Mouse (Mus musculus): ENCODE results near the gene Orai3. TPM values are rescaled to one million over a fixed set of nuclear protein-coding genes. Genes with fewer than 3 reads are reported as not detected.
A peak's percentile ranks its signal among the peaks of the same experiment; 100 is the strongest.

Gene Orai3
- polyA plus RNA-seq, 1 experiment from 2014 or later: 19.2 TPM

GRCm38 (mm10) chr7:127759716-127760115 is 9.9 kb upstream of the Orai3 start:
- WGBS (ENCODE audit: insufficient replicate concordance): 31% methylated on average over 6 of the region's 6 CpGs
- DNase-seq (no peak), ATAC-seq (no peak)
- Histone ChIP-seq H3K4me2 (ENCODE audit: low read depth, low read length) (0 out of 2 replicates have a peak overlapping the region, but pooled peaks have one; percentile 9), H3K27ac (ENCODE audit: low read depth) (no peak overlapping the region), H3K27me3 (ENCODE audit: insufficient read depth, low read length) (no peaks in the 10 kb centered on the region), H3K4me1 (ENCODE audit: insufficient read depth) (no peaks in the 10 kb centered on the region), H3K9me3 (ENCODE audit: low read length) (no peaks in the 10 kb centered on the region), H3K36me3 (replicated peaks; ENCODE audit: insufficient read depth, low read length) (peaks cover 8% of the 10 kb centered on the region; the same call in 1 of the 2 replicates), H3K4me3 (ENCODE audit: low read depth, low read length) (no peak overlapping the region), H3K9ac (replicated peaks) (no peak overlapping the region)
- TF ChIP-seq CTCF (IDR thresholded peaks at IDR 0.05; ENCODE audit: low read depth): no peak
- no peak for TF ChIP-seq EP300 (IDR thresholded peaks at IDR 0.05; ENCODE audit: low read depth)

- Histone ChIP-seq H3K4me2 (ENCODE audit: low read depth, low read length) (no peak overlapping the region), H3K36me3 (replicated peaks; ENCODE audit: insufficient read depth, low read length) (0 out of 2 replicates have a peak, but pooled peaks cover 4% of the 10 kb centered on the region), H3K27me3 (ENCODE audit: insufficient read depth, low read length) (no peaks in the 10 kb centered on the region), H3K27ac (ENCODE audit: low read depth) (no peak overlapping the region), H3K9me3 (ENCODE audit: low read length) (no peaks in the 10 kb centered on the region), H3K9ac (replicated peaks) (no peak overlapping the region), H3K4me3 (ENCODE audit: low read depth, low read length) (no peak overlapping the region), H3K4me1 (ENCODE audit: insufficient read depth) (no peaks in the 10 kb centered on the region)
- ATAC-seq (no peak), DNase-seq (no peak)
- 85% methylated on average over 3 of the region's 3 CpGs for WGBS (ENCODE audit: insufficient replicate concordance)
- TF ChIP-seq CTCF (IDR thresholded peaks at IDR 0.05; ENCODE audit: low read depth) (no peak), EP300 (IDR thresholded peaks at IDR 0.05; ENCODE audit: low read depth) (no peak)
These were observed 9.1 kb upstream of the Orai3 start for GRCm38 (mm10) chr7:127760478-127760877.

- Histone ChIP-seq H3K36me3 (replicated peaks; ENCODE audit: insufficient read depth, low read length) (0 out of 2 replicates have a peak, but pooled peaks cover 4% of the 10 kb centered on the region), H3K4me3 (ENCODE audit: low read depth, low read length) (no peak overlapping the region), H3K9ac (replicated peaks) (no peak overlapping the region), H3K4me2 (ENCODE audit: low read depth, low read length) (no peak overlapping the region), H3K4me1 (ENCODE audit: insufficient read depth) (0 out of 2 replicates have a peak, but pooled peaks cover 3% of the 10 kb centered on the region), H3K27ac (ENCODE audit: low read depth) (no peak overlapping the region), H3K9me3 (ENCODE audit: low read length) (no peaks in the 10 kb centered on the region), H3K27me3 (ENCODE audit: insufficient read depth, low read length) (no peaks in the 10 kb centered on the region)
- peak; percentile 67 for ATAC-seq
- WGBS (ENCODE audit: insufficient replicate concordance): 18% methylated on average over 7 of the region's 7 CpGs
- DNase-seq: peak; percentile 82
- TF ChIP-seq EP300 (IDR thresholded peaks at IDR 0.05; ENCODE audit: low read depth) (no peak), CTCF (IDR thresholded peaks at IDR 0.05; ENCODE audit: low read depth) (peak; percentile 99)
These were observed 8.6 kb upstream of the Orai3 start for GRCm38 (mm10) chr7:127761026-127761425.

- Histone ChIP-seq H3K4me2 (ENCODE audit: low read depth, low read length) (no peak overlapping the region), H3K9ac (replicated peaks) (no peak overlapping the region), H3K4me3 (ENCODE audit: low read depth, low read length) (no peak overlapping the region), H3K9me3 (ENCODE audit: low read length) (no peaks in the 10 kb centered on the region), H3K27ac (ENCODE audit: low read depth) (no peak overlapping the region), H3K4me1 (ENCODE audit: insufficient read depth) (peaks cover 13% of the 10 kb centered on the region), H3K27me3 (ENCODE audit: insufficient read depth, low read length) (no peaks in the 10 kb centered on the region), H3K36me3 (replicated peaks; ENCODE audit: insufficient read depth, low read length) (0 out of 2 replicates have a peak, but pooled peaks cover 4% of the 10 kb centered on the region)
- ATAC-seq: no peak
- TF ChIP-seq EP300 (IDR thresholded peaks at IDR 0.05; ENCODE audit: low read depth) (no peak), CTCF (IDR thresholded peaks at IDR 0.05; ENCODE audit: low read depth) (no peak)
- no peak for DNase-seq
- 77% methylated on average over 4 of the region's 4 CpGs for WGBS (ENCODE audit: insufficient replicate concordance)
These were observed 6.0 kb upstream of the Orai3 start for GRCm38 (mm10) chr7:127763642-127764041.

- no peak for TF ChIP-seq EP300 (IDR thresholded peaks at IDR 0.05; ENCODE audit: low read depth)
- no peak for TF ChIP-seq CTCF (IDR thresholded peaks at IDR 0.05; ENCODE audit: low read depth)
- Histone ChIP-seq H3K9me3 (ENCODE audit: low read length) (no peaks in the 10 kb centered on the region), H3K27ac (ENCODE audit: low read depth) (no peak overlapping the region), H3K4me2 (ENCODE audit: low read depth, low read length) (no peak overlapping the region), H3K27me3 (ENCODE audit: insufficient read depth, low read length) (no peaks in the 10 kb centered on the region), H3K36me3 (replicated peaks; ENCODE audit: insufficient read depth, low read length) (0 out of 2 replicates have a peak, but pooled peaks cover 4% of the 10 kb centered on the region), H3K4me3 (ENCODE audit: low read depth, low read length) (no peak overlapping the region), H3K4me1 (ENCODE audit: insufficient read depth) (peaks cover 24% of the 10 kb centered on the region), H3K9ac (replicated peaks) (no peak overlapping the region)
- DNase-seq (no peak), ATAC-seq (no peak)
- WGBS (ENCODE audit: insufficient replicate concordance): 59% methylated on average over 2 of the region's 2 CpGs
These were observed 3.9 kb upstream of the Orai3 start for GRCm38 (mm10) chr7:127765756-127766155.

- TF ChIP-seq EP300 (IDR thresholded peaks at IDR 0.05; ENCODE audit: low read depth) (peak; percentile 81), CTCF (IDR thresholded peaks at IDR 0.05; ENCODE audit: low read depth) (peak; percentile 49)
- Histone ChIP-seq H3K4me3 (ENCODE audit: low read depth, low read length) (peak overlapping the region; percentile 74), H3K9ac (replicated peaks) (peak overlapping the region; percentile 59), H3K27ac (ENCODE audit: low read depth) (peak overlapping the region; percentile 89), H3K9me3 (ENCODE audit: low read length) (no peaks in the 10 kb centered on the region), H3K36me3 (replicated peaks; ENCODE audit: insufficient read depth, low read length) (0 out of 2 replicates have a peak, but pooled peaks cover 4% of the 10 kb centered on the region), H3K27me3 (ENCODE audit: insufficient read depth, low read length) (no peaks in the 10 kb centered on the region), H3K4me1 (ENCODE audit: insufficient read depth) (peaks cover 34% of the 10 kb centered on the region), H3K4me2 (ENCODE audit: low read depth, low read length) (peak overlapping the region; percentile 79)
- 51% methylated on average over 17 of the region's 17 CpGs for WGBS (ENCODE audit: insufficient replicate concordance)
- ATAC-seq (peak; percentile 86), DNase-seq (peak; percentile 76)
These were observed 2.6 kb upstream of the Orai3 start for GRCm38 (mm10) chr7:127766851-127767609.

Data from liver, postnatal 0 days (tissue).